Mouse (Mus musculus) heart, adult 2 months (tissue): ENCODE results near the gene Kirrel. TPM values are rescaled to one million over a fixed set of nuclear protein-coding genes. Genes with fewer than 3 reads are reported as not detected.
A peak's percentile ranks its signal among the peaks of the same experiment; 100 is the strongest.

ENCODE experiments used
- DNase-seq, 2 experiments: peaks; one replicate each; pipeline ENCODE4 v3.0.0; 2021
- H3K27ac ChIP-seq: fragments of 200-600 bp; 2 replicates; pipeline ENCODE4 v1.8.1; 2022
- H3K27me3 ChIP-seq: fragments of 200-500 bp; 2 replicates; pipeline ENCODE4 v1.6.1; 2012; ENCODE audit warnings: mild to moderate bottlenecking, low read length, inconsistent platforms, mixed read lengths; ENCODE audit not compliant: control insufficient read depth, insufficient read depth
- H3K36me3 ChIP-seq: fragments of 200-500 bp; 2 replicates; pipeline ENCODE4 v1.6.1; 2012; ENCODE audit warnings: low read length, inconsistent platforms; ENCODE audit not compliant: control insufficient read depth, insufficient read depth
- H3K4me1 ChIP-seq: fragments of 200-500 bp; 2 replicates; pipeline ENCODE4 v1.6.1; 2011; ENCODE audit warnings: low read length; ENCODE audit not compliant: control insufficient read depth, insufficient read depth
- H3K4me3 ChIP-seq: fragments of 200-600 bp; 2 replicates; pipeline ENCODE4 v1.8.1; 2022
- H3K79me2 ChIP-seq: fragments of 200-500 bp; replicated peaks from 2 replicates; pipeline ENCODE4 v1.6.1; 2012; ENCODE audit warnings: mild to moderate bottlenecking, inconsistent platforms, low read length, moderate library complexity, mixed read lengths; ENCODE audit not compliant: control insufficient read depth, insufficient read depth
- H3K9ac ChIP-seq: fragments of 200-500 bp; 2 replicates; pipeline ENCODE4 v1.6.1; 2012; ENCODE audit warnings: low read depth, mild to moderate bottlenecking, control low read depth, inconsistent platforms, low read length, mixed read lengths
- CTCF ChIP-seq: fragments of 200-600 bp; IDR thresholded peaks from 2 replicates; pipeline ENCODE4 v1.8.1; 2022; ENCODE audit warnings: antibody characterized with exemption, mild to moderate bottlenecking, moderate library complexity
- EP300 ChIP-seq: fragments of 200-500 bp; IDR thresholded peaks from 2 replicates; pipeline ENCODE4 v1.6.1; 2011; ENCODE audit warnings: low read depth, low read length, control low read depth; ENCODE audit not compliant: insufficient read depth
- POLR2A ChIP-seq: fragments of 200-500 bp; IDR thresholded peaks from 2 replicates; pipeline ENCODE4 v1.6.1; 2011; ENCODE audit warnings: mild to moderate bottlenecking, low read depth, low read length, control low read depth; ENCODE audit not compliant: insufficient read depth
- WGBS: fragments of 180-500 bp; shearing (Covaris S2); methylation state at CpG from one replicate; pipeline ENCODE4 v1.1.7; 2018; 5-methylcytosine and 5-hydroxymethylcytosine counted together
- intact Hi-C: fragments of 180-260 bp; cut with DNase I; formaldehyde crosslinking; loops from one replicate; pipeline ENCODE4 v1.15.1; 2025
- polyA plus RNA-seq: library from polyadenylated mRNA; depleted of rRNA; stranded (reverse); fragments of >200 nt; gene quantifications from 2 replicates; pipeline ENCODE4 v1.2.3, GENCODE M21; 2012
- total RNA-seq, 2 experiments: library from RNA; stranded (reverse); gene quantifications; 2 replicates each; pipeline ENCODE4 v1.2.3; 2021

The Kirrel gene
- total and polyA plus RNA-seq, 3 experiments, result 6.0 to 7.5 (median 6.2) TPM

GRCm38 (mm10) chr3:87171201-87172100, 3.1 kb downstream of the Kirrel start:
- H3K27ac ChIP-seq, result peak overlapping the region; percentile 1; the same call in 1 of the 2 replicates
- no peak overlapping the region for H3K9ac ChIP-seq
- 48% methylated on average over 13 of the region's 13 CpGs for WGBS
- H3K79me2 ChIP-seq, result no peaks in the 10 kb centered on the region
- no peaks in the 10 kb centered on the region for H3K27me3 ChIP-seq
- H3K36me3 ChIP-seq, result no peaks in the 10 kb centered on the region
- TF ChIP-seq CTCF, result no peak
- DNase-seq, result peak in 1 of 2 experiments; percentile 22
- H3K4me1 ChIP-seq, result peaks cover 3% of the 10 kb centered on the region; the same call in 1 of the 2 replicates
- H3K4me3 ChIP-seq, result peak overlapping the region; percentile 34
- intact Hi-C loops, result no loop called here

GRCm38 (mm10) chr3:87169402-87170015, 5.0 kb downstream of the Kirrel start:
- peak in 1 of 2 experiments; percentile 15 for DNase-seq
- no peak overlapping the region for H3K27ac ChIP-seq
- no peaks in the 10 kb centered on the region for H3K27me3 ChIP-seq
- intact Hi-C loops, result no loop called here
- no peak overlapping the region for H3K9ac ChIP-seq
- H3K79me2 ChIP-seq, result no peaks in the 10 kb centered on the region
- no peak overlapping the region for H3K4me3 ChIP-seq
- TF ChIP-seq CTCF (no peak), EP300 (no peak), POLR2A (no peak)
- H3K4me1 ChIP-seq, result peaks cover 7% of the 10 kb centered on the region
- 71% methylated on average over 5 of the region's 5 CpGs for WGBS
- H3K36me3 ChIP-seq, result no peaks in the 10 kb centered on the region

- H3K36me3 ChIP-seq, result no peaks in the 10 kb centered on the region
- TF ChIP-seq POLR2A (no peak), CTCF (no peak), EP300 (no peak)
- DNase-seq, result peak; percentile 26 to 36
- 66% methylated on average over 7 of the region's 7 CpGs for WGBS
- no peaks in the 10 kb centered on the region for H3K79me2 ChIP-seq
- H3K9ac ChIP-seq, result no peak overlapping the region
- H3K27ac ChIP-seq, result no peak overlapping the region; the same call in 1 of the 2 replicates
- no peaks in the 10 kb centered on the region for H3K27me3 ChIP-seq
- no peak overlapping the region for H3K4me3 ChIP-seq
- H3K4me1 ChIP-seq, result peaks cover 7% of the 10 kb centered on the region
- intact Hi-C loops, result no loop called here
These were observed 5.8 kb downstream of the Kirrel start for GRCm38 (mm10) chr3:87168756-87169155.

GRCm38 (mm10) chr3:87167621-87168020, 6.9 kb downstream of the Kirrel start:
- H3K27ac ChIP-seq, result no peak overlapping the region
- WGBS, result 49% methylated on average over 6 of the region's 6 CpGs
- peaks cover 8% of the 10 kb centered on the region for H3K4me1 ChIP-seq

GRCm38 (mm10) chr3:87165291-87165881, 9.2 kb downstream of the Kirrel start:
- H3K79me2 ChIP-seq, result no peaks in the 10 kb centered on the region
- intact Hi-C loops, result no loop called here
- peak overlapping the region; percentile 20; the same call in 1 of the 2 replicates for H3K27ac ChIP-seq
- H3K4me1 ChIP-seq, result peaks cover 9% of the 10 kb centered on the region
- H3K4me3 ChIP-seq, result no peak overlapping the region
- TF ChIP-seq CTCF, result no peak
- no peak for TF ChIP-seq EP300
- no peak for TF ChIP-seq POLR2A
- DNase-seq, result peak in 1 of 2 experiments; percentile 22
- 68% methylated on average over 8 of the region's 8 CpGs for WGBS
- H3K27me3 ChIP-seq, result no peaks in the 10 kb centered on the region
- no peaks in the 10 kb centered on the region for H3K36me3 ChIP-seq
- 0 out of 2 replicates have a peak overlapping the region, but pooled peaks have one; percentile 9 for H3K9ac ChIP-seq

More at GRCm38 (mm10) chr3:87167621-87168020, 6.9 kb downstream of the Kirrel start:
- H3K9ac ChIP-seq, result no peak overlapping the region
- H3K79me2 ChIP-seq, result no peaks in the 10 kb centered on the region
- no peak overlapping the region for H3K4me3 ChIP-seq
- intact Hi-C loops, result no loop called here
- H3K27me3 ChIP-seq, result no peaks in the 10 kb centered on the region
- peak in 1 of 2 experiments; percentile 7 for DNase-seq
- no peaks in the 10 kb centered on the region for H3K36me3 ChIP-seq
- no peak for TF ChIP-seq CTCF
- no peak for TF ChIP-seq EP300
- TF ChIP-seq POLR2A, result no peak
